Mouse (Mus musculus) thymus, postnatal 10 days (tissue): ENCODE measurements around the gene Uqcr11.

Experiments
- DNase-seq, 2 experiments: peaks; one replicate each; pipeline ENCODE4 v3.0.0; 2021; ENCODE audit warnings: low spot score in 2 of 2

The Uqcr11 gene

DNA sequence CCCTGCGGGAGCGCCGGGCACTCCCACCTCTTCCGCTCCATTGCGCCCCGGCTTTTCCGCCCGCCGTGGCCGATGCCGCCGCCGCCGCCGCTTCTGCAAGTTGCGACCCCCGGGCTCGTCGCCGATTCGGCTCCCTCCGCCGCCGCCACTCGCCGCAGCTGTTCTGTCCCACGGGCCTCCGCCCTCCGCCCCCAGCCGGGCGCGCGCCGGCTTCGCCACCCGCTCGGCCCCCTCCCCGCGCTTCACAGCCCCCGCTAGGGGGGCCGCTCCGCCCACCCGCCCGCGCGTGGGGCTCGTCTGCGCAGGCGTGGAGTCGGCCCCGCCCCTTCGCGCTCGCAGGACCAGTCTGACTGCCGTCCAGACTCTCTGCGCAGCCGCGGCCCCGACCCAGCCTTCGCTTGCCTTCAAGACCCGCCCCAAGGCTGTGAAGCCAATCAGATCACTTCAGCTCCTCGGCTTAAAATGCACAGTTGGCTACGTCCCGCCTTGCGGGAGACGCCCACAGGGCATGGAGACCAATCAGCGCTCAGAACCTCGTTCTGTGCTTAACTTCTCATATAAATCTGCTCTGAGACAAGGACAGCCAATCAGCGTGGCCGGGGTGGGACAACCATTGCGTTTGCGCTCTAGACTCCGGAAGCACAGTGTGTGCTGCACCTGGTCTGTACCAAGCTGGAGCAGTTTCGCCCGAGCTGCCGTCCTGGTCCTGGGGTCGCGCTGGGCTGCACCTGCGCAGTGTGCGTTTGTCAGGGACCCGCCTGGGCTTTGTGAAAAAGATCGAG, 7.2 kb downstream of the Uqcr11 start, which contains the start of gene Mbd3:
Mbd3 (minus strand) TSS at position 360 of the 782 bp plus-strand sequence.
- DNase-seq, result peak; percentile 99 to 100

DNA sequence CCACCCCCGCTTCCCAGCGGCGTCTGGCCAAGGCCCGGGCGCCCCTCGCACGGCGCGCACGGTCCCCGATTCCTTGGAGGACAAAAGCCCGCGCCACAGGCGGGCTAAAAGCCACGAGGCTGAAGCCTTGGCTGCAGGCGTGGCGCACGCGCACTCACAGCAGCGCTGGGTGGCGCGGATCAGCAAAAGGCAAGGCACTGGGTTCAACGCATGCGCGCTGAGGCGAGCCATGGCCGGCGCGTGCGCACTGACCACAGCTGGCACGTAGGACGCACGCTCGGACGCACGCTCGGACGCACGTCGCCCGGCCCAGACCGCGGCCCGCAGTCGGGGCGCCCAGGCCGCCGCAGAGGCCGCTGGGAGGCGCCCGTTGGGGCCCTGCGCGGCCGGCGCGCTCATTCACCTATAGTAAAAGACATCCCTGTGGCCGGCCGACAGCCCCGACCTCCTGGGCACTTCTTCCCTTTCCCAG, 7.9 kb downstream of the Uqcr11 start:
- DNase-seq, result peak; percentile 93 to 96

DNA sequence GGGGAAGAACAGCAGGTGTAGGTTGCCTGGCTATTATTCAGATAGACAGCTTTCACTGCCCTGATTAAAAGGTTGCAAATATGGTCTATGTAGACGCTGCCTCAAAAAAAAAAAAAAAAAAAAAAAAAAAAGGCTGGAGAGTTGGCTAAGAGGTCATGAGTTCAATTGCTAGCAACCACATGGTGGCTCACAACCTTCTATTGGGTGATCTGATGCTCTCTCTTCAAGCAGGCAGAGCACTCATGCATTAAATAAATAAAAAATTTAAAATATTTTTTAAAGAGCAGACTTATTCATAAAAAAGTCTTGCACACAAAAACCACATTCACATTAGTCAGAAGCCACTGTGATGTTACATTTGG, 8.5 kb downstream of the Uqcr11 start:
- no peak for DNase-seq

DNA sequence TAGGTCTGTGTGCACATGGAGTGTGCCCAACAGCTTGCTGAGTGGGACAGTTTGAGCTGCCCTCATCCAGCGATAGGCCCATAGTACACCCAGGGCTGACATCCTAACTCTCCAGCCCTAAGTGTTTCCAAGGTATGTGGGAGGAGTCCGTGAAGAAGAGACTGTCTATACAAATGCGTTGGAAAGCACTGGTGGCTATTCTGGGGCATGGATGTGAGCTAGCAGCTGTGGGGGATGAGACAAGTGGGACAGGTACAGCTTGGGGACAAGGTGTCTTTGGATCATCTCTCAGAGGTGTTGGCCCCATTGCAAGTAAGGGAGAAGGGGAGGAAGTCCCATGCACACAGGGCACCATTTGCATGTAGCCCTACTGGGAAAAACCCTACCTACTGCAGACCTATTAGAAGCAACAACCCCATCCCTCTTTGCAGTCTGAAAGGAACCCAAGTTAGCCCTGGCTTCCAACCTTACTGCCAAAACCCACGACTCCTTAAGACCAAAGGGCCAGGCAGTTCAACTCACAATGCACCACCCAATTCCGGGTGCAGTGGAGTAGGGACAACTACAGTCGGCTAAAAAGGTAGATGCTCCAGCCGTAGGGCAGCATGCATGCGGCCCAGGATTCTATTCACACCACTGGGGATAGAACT, 9.0 kb downstream of the Uqcr11 start:
- no peak for DNase-seq

DNA sequence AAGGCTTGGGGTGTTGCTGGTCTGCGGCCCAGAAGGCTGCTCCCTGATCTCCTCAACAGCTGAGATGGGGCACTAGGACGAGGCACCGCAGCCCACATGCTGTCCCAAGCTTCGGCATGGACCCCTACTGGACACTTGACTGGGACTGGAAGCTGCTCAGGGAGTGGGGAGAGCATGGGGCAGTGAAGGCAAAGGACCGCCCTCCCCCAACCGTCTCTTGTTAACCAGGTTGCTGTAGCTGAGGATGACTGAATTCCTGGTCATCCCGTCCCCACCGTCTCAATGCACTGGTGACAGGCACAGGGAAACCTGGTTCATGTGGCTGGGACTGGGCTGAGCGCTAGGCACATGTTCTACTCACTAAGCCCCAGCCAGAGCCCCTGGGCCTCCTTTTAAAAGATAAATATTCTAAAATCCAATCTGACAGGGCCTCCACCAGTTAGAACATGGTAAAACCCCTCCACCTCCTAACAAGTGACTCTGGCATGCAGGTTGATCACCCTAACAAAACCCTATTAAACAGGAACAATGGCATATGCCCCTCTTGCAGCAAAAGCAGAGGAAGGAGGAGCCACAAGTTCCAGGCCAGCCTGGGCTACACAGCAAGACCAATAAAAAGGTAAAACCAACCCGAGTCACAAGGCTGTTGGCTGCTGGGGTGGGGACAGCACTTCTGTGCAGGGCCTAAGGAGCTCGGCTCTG, 9.7 kb downstream of the Uqcr11 start:
- DNase-seq, result no peak

DNA sequence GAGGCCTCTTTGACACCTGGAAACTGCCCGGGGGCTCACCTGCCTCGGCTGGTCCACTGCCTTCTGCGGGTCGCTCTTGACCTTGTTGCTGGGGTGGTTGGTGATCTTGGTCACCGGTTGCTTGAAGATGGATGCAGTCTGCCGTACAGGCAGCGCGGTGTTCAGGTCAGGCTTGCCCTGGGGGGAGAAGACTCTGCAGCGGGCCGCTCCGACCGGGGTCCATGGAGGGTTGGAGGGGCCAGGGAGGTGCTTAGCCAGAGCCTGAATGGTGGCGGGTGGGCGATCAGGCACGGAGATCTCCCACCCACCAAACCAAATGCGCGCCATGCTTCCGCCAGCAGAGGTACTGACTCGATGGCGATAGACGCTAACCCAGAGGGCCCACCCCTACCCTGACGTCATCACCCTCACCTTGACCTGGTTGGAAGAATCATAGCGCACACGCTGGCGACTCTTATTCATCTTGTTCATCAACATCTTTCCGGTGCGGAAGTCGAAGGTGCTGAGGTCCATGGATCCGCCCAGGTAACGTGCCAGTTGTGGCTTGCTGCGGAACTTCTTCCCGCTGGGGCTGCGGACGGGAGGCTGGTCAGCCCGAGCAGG, 11.5 kb downstream of the Uqcr11 start:
- no peak for DNase-seq

DNA sequence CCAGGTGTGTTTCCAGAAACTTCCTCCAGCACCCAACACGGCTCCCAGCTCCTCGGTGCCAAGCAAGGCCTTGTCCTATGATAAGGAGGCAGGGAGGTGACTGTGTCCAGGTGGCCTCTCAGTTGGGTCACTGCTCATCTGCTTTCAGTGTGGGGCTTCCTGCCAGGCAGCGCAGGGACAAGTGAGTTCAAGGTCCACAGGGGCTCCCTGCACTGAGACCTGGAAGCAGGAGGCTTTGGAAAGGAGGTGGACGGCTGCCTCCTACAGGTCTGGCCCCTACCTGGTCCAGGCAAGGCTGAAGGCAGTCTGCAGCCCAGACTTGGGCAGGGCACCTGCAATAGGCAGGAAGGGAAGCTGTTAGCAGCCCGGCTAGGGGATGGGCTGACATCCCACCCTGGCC, 13.9 kb downstream of the Uqcr11 start:
- no peak for DNase-seq

DNA sequence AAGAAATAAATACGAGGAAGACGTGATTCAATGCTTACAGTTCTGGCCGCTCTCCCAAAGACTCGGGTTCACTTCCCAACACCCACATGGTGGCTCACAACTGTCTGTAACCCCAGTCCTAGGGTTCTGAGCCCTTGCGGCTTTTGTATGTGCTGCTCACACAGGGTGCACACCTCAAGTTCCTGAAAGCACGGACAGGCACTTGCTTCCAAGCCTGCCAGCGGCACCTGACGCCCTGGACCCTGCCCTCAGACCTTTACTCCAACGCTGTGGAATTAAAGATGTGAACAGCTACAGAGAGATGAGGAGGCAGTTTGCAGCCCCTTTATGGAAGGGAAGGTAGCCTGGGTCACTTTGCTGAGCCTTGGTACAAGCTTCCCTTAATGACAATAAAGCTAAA, 15.9 kb downstream of the Uqcr11 start:
- no peak for DNase-seq

DNA sequence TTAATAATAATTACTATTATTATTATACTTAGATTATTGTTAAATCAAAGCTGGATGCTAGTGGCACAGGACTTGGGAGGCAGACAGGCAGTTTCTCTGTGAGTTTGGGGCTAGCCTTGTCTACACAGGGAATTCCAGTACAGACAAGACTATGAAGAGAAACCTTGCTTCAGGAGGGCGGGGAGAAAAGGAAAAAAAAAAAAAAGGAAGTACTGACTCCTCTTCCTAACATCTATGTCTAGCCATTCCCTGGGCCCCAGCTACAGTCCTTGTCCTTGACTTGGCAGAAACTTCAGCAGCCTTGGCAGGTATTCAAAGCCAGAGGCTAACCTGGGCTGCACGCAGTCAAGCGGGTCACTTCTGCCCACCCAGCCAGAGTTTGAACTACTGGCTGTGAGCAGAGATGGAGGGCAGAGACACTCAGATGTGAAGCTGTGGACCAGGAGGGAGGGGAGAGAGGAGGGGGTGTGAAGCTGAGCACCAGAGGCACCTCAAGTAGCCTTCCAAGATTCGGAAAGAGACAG, 17.4 kb downstream of the Uqcr11 start:
- DNase-seq, result no peak

DNA sequence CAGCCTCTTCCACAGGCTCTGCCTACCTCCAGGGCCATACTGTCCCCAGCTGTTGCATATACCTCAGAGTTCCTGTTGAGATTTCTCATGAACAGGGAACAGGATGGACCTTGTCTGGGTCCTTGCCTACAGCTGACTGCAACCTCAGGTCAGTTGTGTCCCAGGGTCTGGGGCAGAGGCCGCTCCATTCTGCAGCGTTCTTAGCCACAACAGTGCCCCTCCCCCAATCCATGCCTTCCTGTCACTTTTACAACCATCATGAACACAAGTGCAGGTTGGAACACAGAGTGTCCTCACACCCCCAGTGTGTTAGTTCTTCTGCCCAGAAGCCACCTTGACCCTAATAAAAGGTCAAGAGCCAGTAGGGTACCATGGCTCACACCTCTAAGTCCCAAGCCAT, 17.9 kb downstream of the Uqcr11 start:
- DNase-seq, result no peak

DNA sequence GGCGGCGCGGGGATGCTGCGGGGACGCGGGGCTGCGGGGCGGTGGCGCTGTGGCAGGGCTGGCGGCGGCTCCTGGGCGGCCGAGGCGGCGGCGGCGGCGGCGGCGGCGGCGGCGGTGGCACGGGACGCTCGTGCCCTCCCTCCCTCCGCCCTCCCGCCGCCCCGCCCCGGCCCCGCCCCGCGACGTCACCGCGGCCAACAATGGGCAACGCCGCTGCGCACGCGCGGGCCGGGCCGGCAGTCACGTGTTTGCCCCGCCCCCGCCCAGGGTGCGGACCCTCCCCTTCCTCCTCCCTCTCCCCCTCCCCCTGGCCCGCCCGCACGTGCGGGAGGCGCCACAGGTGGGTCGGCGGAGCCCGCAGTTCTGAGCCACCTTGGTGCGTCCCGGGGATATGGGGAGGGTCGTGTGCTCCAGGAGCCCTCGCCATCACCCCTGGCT, 19.1 kb downstream of the Uqcr11 start, which contains the start of gene Mex3d:
Mex3d (minus strand) TSS at position 138 of the 438 bp plus-strand sequence.
- DNase-seq, result peak; percentile 81 to 95

DNA sequence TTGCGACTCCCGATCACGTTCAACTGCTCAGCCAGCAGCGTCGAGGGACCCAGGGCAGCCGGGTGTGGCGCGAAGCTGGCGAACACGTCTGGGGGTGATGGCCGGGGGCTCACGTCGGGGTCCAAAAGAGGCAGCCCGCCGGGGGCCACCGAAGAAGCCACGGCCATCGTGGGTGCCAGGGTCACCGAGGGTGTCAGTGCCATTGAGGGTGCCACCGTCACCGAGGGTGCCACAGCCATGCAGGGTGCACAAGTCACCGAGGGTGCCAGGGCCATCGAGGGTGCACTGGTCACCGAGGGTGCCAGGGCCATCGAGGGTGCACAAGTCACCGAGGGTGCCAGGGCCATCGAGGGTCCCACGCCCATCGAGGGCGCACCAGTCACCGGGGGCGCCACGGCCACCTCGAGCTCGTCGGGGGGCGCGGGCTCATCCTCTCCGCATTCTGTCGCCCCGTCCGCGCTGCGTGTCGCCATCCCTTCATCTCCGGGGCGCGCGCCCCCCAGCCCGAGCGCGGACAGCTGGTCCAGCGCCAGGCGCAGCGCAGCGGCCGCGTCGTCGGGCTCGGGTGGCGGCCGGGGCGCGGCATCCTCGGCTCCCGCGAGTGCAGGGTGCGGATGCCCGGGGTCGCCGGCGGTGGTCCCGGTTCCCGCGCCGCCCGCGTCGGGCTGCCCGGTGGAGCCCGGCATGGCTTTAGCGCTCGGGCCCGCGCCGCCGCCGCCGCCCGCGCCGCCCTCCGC, 19.7 kb downstream of the Uqcr11 start:
- peak in 1 of 2 experiments; percentile 29 for DNase-seq

DNA sequence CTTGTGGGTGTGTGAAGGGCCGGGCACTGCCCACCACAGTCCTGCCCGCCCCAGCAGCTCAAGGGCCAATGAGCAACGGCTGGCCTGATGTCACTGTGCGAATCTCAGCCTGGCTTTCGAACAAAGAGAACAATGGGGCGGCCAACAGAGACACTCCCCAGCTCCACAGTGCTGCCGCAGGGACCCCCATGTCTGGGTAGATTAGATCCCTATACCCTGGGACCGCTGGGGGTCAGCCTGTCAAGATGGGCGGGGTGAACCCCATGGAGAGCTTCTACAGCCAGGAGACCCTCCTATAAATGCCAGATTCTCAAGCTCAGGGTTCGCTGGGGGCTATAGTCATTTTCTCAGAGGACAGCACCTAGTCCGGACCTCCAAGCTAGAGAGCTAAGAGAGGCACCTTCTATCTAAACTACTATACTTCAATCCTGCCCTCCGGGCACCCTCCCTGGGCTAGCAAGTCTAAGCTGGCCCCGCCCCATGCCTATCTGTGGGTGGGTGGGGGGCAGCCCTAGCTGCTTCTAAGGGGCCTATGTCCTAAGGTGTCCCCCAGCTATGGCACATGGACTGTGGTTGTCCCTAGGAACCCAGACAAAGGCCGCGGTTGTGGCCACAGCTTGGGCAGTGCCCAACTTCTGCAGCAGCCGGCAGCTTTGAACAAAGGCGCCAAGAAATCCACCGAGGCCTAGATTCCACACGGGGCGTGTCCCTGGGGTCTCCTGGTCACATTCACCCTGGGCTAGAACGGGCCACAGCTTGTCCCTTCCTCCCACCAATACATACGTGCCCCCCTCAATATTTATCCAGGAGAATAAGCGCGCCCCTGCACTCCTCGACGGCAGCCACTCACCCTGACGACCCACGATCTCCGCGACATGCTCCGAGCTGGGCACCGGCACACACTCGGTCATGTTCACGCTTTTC, 20.6 kb downstream of the Uqcr11 start:
- DNase-seq, result no peak

DNA sequence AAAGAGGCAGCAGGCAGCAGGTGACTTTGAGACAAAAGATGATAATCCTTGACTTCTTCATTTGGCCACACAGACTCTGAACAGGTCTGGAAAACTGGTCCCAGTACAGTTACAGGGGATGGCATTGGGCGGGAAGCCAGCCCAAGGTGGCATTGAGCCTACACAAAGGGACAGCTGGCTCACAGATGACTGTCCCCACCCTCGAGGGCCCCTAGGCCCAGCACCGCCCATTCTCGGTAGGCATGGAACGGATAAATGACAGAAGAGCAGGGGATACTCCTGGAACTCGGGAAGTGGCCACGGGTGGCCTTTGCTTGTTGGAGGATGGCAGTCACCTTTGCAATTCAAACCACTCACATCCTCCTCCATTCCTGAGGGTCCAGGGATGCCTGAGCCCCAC, 21.3 kb downstream of the Uqcr11 start:
- DNase-seq, result no peak

DNA sequence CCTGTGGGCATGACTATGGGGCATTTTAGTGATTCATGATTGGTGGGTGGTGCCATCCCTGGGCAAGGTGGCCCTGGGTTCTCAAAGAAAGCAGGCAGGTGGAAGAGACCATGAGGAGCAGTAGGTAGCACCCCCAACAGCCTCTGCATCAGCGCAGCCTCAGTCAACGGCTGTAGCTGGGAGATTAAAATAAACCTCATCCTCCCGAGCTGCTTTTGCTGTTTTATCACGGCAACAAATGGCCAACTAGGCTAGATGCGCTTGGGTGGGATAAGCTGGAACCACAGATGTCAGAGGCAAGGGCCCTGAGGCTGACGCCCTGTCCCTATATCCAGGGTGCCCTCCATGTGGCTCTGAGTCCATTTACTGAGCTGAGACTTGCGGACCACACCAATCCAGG, 21.9 kb downstream of the Uqcr11 start:
- no peak for DNase-seq

DNA sequence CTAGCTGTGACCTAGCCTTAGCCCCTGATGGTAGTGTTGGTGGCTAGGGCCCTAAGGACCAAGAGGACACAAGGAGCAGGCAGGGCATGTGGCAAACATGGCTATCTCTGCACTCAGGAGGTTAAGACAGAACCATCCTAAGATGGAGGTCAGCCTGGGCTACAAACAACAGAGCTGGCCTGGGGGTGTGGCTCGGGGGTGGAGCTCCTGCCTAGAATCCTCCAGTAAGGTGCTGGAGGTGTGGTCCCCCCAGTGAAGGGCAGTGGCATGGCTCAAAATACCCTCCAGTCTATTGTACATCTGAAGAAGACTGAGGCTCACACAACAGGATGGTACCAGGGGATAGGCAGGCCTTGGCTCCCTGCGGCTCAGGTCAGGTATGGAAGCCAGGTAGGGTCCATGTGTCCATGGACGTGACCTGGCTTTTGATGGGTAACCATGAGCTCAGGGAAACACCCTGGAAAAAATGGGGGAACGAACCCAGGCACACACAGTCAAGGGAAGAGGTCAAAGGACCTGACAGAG, 22.5 kb downstream of the Uqcr11 start:
- no peak for DNase-seq

DNA sequence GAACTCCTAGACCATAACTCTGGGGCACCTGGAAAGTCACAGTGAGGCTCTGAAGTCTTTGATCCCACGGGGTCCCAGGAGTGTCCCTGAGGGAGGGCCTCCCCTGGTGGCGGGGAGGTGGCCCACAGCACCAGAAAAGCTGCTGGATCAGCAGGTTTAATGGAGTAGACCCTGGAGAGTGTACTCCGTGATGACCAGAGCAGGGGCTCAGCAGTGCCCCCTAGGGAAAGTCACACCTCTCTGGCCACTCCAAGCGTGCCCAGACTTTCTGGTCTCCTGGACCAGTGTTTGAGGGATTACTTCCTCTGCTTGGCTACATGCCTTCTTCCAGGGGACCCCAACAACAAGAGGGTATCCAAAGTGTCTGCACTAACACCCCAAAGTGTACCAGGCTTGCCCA, 23.2 kb downstream of the Uqcr11 start:
- DNase-seq, result no peak

DNA sequence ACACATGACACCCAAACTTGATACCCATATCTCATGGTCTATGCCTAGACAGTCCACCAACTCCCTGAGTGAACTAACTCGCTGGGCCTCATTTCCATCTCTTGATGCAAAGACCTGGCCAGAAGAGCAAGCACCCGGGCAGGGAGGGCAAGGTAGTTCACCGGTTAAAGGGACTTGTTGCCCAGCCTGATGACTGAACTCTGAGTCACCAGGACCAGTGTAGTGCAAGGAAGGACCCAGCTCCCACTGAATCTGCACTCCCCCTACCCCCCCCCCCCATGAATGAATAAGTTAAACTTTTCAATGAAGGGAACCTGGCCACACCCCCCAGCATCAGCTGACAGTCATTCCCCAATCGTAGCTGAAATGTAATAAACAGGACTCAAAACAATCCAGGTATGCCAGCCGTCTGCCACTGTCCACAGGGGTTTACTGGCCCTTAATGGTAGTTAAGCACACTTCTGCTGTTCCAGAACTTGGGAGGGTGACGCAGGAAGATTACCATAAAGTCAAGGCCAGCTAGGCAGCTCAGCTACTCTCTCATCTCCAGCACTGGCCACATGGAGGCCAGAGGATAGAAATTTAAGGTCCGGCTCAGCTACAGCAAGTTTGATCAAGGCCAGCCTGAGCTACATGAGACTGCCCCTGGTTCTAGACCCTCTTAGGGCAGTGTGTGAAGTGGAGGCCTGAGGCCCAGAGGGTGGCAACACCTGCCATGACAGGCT, 23.8 kb downstream of the Uqcr11 start:
- no peak for DNase-seq

DNA sequence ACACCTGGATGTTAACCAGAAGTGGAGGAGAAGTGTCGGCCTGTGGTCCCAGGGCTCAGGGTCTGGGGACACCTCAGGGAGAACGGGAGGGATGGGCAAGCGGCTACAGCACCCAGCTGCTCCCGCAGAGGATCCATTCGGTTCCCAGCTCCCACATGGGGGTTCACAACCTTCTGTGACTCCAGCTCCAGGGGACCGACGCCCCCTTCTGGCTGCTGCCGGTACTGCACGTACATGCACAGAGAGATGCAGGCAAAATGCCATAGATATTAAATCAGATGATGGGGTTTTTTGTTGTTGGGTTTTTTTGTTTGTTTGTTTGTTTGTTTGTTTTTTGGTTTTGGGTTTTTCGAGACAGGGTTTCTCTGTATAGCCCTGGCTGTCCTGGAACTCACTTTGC, 28.9 kb downstream of the Uqcr11 start:
- peak in 1 of 2 experiments; percentile 46 for DNase-seq
